Mouse (Mus musculus): ENCODE data around the gene Krtap24-1.

- TF ChIP-seq POLR2A (IDR thresholded peaks at IDR 0.05; ENCODE audit: control insufficient read depth, low read depth, low read length) (no peak), CTCF (IDR thresholded peaks at IDR 0.05; ENCODE audit: control insufficient read depth, insufficient read depth, insufficient replicate concordance, low read depth, low read length) (no peak)
Measured at GRCm38 (mm10) chr16:88600303-88600702, 11.8 kb downstream of the Krtap24-1 start.

Data from testis, adult 2 months (tissue).